Mouse (Mus musculus) inflammation-experienced regulatory T-cells, adult 6 months (primary cell): ENCODE measurements around the gene Tia1. TPM values are rescaled to one million over a fixed set of nuclear protein-coding genes. Genes with fewer than 3 reads are reported as not detected.

Experiments used
- ATAC-seq: one replicate; pipeline ENCODE4 v1.8.0; 2017
- polyA plus RNA-seq, 3 experiments: library from polyadenylated mRNA; unstranded; fragments of 100-300 nt; shearing (Covaris generic); gene quantifications; one replicate each; pipeline ENCODE4 v1.2.1; 2017

The Tia1 gene
- polyA plus RNA-seq, 3 experiments from 2014 or later: 85.7 to 110 (median 100) TPM

- no peak for ATAC-seq
These were observed 29.7 kb downstream of the Tia1 start for GRCm38 (mm10) chr6:86433696-86434095.

DNA sequence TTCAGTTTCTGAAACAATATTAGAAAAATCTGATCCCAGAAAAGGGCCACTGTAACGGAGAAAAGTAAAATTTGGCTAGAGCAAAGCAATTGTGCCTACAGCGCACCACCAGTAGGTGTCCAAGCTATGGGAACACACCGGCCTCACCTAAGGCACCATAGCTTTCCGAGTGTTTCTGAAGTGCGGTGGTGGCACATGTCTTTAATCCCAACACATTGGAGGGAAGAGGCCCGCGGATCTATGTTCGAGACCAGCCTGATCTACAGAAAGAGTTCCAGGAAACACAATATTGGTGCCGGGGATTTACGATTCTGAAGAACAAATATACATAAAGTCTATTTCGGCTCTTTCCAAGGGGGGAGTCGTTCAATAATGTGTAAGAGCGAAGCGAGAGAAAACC, 33.7 kb downstream of the Tia1 start:
- ATAC-seq: peak; percentile 41

- ATAC-seq: peak; percentile 89
These were observed 34.5 kb downstream of the Tia1 start, which contains the start of gene C87436 for GRCm38 (mm10) chr6:86438272-86439118. Gene C87436 (plus strand): TSS chr6:86438374.

DNA sequence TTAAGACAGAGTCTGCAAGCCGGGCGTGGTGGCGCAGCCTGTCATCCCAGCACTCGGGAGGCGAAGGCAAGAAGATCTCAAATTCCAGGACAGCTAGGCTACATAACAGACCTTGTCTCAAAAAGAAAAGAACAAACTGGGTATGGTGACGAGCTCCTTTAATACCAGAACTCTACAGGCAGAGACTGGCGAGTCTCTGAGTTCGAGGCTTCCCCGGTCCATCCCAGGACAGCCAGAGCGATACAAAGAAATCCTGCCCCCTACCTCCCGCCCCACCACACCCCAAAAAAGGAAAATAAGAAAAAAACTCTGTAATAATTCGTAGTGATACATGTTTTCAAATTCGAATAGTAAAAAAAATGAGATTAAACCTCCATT, 35.1 kb downstream of the Tia1 start:
- no peak for ATAC-seq

- no peak for ATAC-seq
These were observed 35.5 kb downstream of the Tia1 start for GRCm38 (mm10) chr6:86439531-86439930.

DNA sequence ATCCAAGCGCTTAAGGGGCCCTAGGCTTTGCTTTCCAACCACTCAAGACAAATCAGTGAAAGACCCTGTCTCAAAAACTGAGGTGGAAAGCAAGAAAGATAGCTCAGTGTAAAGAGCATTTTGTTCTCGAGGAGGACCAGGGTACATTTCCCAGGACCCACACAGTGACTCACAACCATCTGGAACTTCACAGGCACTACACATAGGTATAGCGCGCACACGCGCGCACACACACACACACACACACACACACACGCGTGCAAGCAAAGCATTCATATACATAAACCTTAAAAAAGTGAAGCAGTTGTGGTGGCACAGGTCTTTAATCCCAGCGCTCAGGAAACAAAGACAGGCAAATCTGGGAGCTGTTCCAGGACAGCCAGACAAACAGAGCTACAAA, 37.6 kb downstream of the Tia1 start:
- no peak for ATAC-seq

DNA sequence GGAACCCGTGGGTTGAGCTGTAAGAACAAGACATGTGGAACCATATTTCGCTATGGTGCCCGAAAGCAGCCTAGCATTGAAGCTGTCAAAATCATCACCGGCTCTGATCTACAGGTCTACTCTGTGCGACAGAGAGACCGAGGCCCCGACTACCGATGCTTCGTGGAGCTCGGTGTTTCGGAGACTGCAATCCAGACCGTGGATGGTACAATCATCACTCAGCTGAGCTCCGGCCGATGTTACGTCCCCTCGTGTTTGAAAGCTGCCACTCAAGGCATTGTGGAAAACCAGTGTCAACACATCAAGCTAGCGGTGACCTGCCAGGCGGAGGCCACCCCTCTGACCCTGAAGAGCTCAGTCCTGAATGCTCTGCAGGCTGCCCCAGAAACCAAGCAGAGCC, 41.5 kb downstream of the Tia1 start:
- ATAC-seq: no peak

- ATAC-seq: no peak
These were observed 43.0 kb downstream of the Tia1 start for GRCm38 (mm10) chr6:86446927-86447568.

- ATAC-seq: no peak
These were observed 52.7 kb downstream of the Tia1 start for GRCm38 (mm10) chr6:86456727-86457126.

DNA sequence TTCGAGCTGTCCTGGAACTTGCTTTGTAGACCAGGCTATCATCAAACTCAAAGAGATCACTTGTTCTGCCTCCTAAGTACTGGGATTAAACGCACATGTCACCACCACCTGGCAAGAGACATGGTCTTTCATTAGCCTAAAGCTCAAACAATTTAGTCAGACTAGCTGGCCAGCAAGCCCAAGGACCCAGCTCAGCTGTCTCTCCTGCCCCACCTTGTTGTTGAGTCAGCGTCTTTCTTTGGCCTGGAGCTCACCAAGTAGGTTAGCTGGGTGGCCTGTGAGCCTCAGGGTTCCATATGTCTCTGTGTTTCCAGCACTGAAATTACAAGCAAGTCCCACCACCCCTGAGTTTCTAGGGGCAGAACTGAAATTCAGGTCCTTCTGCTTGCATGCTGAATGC, 59.1 kb downstream of the Tia1 start:
- no peak for ATAC-seq

DNA sequence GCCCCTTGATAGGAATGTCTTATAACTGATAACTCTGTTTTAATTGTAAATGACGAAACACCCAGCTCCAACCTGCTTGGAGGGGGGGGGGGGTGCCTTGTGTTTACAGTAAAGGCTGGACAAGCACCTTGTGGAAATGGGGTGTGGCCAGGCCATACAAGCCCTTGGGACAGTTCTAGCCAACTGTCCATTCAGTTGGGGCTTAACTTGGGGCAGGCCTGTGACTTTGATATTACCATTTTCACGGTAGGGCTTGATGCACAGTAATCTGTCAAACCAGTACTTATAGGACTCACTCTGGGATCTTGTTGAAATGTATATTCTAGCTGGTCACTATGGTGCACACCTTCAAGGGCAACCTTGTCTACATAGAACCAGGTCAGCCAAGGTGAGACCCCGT, 67.3 kb downstream of the Tia1 start:
- ATAC-seq: no peak

- ATAC-seq: peak; percentile 19
These were observed 67.7 kb downstream of the Tia1 start for GRCm38 (mm10) chr6:86471760-86472099.

DNA sequence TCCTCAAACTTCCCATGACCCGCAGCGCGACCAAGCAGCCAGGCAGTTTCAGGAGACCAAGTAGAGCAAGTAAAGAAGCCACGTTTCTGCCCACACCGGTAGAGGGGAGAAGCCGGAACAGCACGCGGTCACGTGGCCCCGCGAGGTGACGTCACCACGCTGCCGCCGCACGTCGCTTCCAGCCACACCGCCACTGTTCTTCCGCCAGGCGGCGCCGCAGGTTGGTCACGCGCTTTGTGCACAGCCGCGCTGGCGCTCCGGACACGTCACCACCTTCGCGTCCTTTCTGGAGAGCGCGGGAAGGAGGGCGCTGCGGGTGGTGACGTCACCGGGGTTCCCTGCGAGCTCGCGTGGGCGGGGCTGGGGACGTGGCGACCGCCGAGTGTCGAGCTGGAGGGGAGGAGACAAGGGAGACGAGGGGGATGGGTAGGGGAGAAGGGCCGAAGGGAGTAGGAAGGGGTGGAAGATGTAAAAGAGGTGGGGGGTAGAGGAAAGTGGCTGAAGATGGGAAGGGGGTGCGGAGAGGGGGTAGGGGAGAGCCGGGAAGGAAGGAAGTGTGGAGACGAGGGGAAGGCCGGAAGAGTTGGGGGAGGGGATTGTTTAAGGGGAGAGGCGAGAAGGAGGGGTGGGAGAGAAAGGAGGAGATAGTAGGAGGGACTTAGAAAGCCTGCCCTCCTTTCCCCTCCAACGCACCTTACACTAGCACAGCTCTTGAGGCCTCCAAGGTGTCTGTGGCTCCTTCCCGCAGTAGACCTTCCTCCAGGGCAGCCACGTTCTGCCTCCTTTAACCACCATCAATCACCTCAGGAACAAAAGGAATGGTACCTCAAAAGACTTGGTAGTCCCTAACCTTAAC, 68.3 kb downstream of the Tia1 start:
- peak; percentile 82 for ATAC-seq

- no peak for ATAC-seq
These were observed 69.1 kb downstream of the Tia1 start for GRCm38 (mm10) chr6:86473077-86473476.

DNA sequence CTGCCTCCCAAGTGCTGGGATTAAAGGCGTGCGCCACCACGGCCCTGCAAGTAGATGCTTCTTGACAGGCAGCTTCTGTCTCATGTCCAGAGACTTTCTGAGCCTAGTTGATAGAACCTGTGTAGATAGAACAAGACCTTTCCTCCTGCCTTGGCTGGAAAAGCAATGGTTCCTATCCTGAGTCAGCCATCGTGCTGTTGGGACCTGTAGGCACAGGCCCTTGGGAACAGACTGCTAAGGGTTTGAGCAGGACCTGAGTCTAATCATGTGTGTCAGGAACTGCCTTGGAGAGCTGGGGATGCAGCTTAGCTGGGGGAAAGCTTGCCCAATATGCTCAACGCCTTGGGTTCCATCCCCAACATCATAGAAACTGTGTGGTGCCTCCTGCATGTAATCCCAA, 70.1 kb downstream of the Tia1 start:
- no peak for ATAC-seq

DNA sequence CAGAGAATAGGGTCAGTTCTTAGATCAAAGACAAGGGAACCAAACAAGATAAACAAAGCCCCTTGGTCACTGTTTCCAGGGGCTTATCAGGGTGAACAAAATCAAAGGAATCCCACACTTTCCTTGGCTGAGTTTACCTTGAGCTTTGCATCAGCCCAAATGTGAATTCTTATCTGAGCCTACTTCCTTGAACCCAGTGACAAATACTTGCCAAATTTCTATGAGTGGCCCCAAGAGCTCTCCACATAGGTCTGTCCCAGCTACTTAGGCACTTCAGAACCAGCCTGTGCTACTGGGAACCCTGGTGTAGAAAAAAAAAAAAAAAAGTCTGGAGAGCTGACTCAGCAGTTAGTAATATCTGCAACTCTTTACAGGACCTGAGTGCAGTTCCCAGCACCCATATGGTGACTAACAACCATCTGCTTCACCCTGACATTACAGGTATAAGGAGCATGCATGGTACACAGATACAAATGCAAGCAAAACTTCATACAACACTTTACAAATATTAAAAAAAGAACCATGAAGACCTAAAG, 70.7 kb downstream of the Tia1 start:
- no peak for ATAC-seq

GRCm38 (mm10) chr6:86475462-86476167, 71.6 kb downstream of the Tia1 start:
- no peak for ATAC-seq

DNA sequence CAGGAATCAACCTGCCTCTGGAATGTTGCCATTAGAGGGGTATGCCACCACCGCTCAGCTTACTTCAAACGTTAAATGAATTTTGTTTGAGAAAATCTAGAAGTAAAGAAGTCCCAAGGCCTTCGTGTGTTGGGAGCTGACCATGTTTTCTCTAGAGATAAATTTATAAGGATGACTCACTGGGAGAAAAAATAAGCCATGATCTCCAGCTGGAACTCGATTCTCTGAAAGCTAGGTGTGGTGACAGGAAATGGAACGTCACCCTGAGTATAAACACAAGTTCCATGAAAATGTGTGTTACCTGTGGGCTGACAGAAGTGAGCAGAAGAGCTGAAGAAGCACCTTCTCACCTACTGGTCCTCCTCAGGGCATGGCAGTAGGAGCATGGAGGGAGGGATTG, 72.9 kb downstream of the Tia1 start:
- ATAC-seq: no peak

DNA sequence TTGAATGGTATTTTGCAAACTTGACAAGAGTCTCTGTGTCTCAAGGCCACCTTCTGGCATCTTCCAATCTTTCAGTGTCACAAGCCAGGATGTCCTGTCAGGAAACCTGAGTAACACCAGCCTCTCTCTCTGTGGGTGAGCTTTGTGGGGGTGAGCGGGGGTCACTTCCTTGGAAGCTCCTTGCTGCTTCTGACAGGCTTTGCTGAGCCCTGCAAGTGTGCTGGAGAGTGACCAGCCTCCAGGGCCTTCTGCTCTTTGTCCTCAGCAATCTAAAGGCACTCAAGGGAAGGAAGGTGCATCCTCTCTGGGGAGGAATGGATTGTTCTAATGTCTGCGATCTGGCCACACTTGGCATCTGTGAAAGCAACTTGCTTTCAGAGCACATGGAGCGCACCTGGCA, 75.3 kb downstream of the Tia1 start:
- ATAC-seq: no peak

GRCm38 (mm10) chr6:86479816-86480188, 75.8 kb downstream of the Tia1 start:
- ATAC-seq: no peak

DNA sequence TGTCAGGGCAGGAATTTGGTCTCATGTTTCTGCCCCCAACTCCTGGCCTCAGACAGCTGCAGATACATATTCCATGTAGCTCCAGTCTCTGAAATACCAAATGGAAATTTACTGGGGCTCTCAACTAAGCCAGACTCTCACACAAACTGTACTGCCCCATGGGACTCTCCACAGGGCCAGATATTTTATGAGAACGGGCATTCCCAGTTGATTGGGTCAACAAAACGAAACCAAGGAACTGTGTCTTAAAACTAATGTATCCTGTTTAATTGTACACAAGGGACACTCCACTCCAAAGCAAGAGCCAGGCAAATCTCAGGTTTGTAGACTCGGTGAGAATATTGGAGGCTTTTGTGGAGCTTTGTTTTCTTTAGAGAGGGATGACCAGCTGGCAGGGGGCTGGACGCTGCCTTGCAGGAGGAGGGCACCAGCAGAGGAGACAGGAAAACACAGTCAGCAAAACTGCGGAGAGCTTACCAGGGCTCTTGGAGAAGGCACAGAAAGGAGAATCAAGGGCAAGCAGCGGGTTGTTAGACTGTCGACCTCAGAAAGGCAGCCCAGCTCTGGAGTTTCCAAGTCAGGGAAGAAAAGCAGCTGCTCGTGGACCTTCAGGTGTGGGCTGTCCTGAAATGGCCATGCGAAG, 76.3 kb downstream of the Tia1 start:
- no peak for ATAC-seq

DNA sequence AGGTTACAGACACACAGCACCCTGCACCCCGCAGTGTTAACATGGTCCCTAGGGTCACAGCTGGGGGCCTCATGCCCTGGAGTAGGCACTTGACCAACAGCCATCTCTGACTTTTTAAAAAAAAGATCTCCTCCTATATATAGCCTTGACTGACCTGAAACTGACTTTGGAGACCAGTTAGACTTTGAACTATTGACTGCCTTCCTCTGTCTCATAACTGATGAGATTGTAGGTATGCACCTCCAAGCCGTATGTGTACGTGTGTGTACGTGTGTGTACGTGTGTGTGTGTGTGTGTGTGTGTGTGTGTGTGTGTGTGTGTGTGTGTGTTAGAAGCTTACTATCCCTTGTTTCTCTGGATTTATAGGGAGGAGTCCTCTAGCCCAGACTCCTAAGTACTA, 77.9 kb downstream of the Tia1 start:
- ATAC-seq: no peak
